Mouse (Mus musculus): ENCODE results near the gene Chd8. TPM values are rescaled to one million over a fixed set of nuclear protein-coding genes. Genes with fewer than 3 reads are reported as not detected.

The Chd8 gene
- total and polyA plus RNA-seq, 3 experiments = 17.3 to 96.8 (median 49.2) TPM

DNA sequence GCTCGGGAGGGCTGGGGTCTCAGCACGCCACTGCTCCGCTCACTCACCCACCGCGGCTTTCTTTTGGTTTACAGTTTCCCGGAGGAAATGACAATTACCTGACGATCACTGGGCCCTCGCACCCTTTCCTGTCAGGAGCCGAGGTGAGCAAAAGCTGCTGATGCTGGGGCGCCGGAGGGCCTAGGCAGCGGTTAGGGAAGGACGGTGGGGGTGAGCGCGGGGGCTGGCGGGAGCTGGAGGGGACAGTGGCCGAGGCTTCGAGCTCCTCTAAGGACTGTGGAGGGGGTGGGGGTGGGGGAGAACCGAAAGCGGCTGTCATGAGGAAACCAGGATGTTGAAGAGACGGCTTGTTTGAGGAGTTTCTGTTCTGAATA is 22.2 kb upstream of the Chd8 start:
- peak overlapping the region; percentile 96; the same call in 1 of the 2 replicates for H3K4me2 ChIP-seq (ENCODE audit: insufficient read depth, low read depth, poor library complexity, severe bottlenecking)
- peaks cover 51% of the 10 kb centered on the region for H3K79me2 ChIP-seq (replicated peaks; ENCODE audit: control insufficient read depth, extremely low read depth, insufficient read depth, poor library complexity, severe bottlenecking)
- in situ Hi-C loops (cut with MboI; ENCODE audit: low pct_ligation_motif_present, low pct_unique_long_range_greater_than_20kb, low sequenced_read_pairs) = no loop called here
- no peaks in the 10 kb centered on the region for H3K9me3 ChIP-seq (replicated peaks; ENCODE audit: low read length)
- peak; percentile 37 for DNase-seq (ENCODE audit: extremely low read depth)
- H3K4me3 ChIP-seq (replicated peaks in 1 of 3; ENCODE audit: low read depth in 2 of 3, low read length in 2 of 3, poor library complexity in 1 of 3) = peak overlapping the region; percentile 68 to 96 (median 77)
- peak overlapping the region; percentile 87 for H3K9ac ChIP-seq (ENCODE audit: insufficient read depth, low read depth)
- H3K4me1 ChIP-seq (ENCODE audit: control insufficient read depth in 1 of 2, insufficient read depth in 2 of 2) = peaks cover 4 to 22% of the 10 kb centered on the region in 2 experiments; a peak in 3 of 4 replicates
- peak overlapping the region; percentile 59 for H3K27ac ChIP-seq (ENCODE audit: insufficient read depth, low read depth)
- dilution Hi-C loops (cut with MboI; ENCODE audit: extremely low pct_ligation_motif_present, extremely low pct_unique_long_range_greater_than_20kb, low sequenced_read_pairs) = no loop called here
- no peaks in the 10 kb centered on the region for H3K27me3 ChIP-seq (replicated peaks)
- H3K36me3 ChIP-seq (replicated peaks in 1 of 2; ENCODE audit: control insufficient read depth in 1 of 2, insufficient read depth in 1 of 2, low read length in 1 of 2) = peaks cover 17 to 41% of the 10 kb centered on the region in 2 experiments
- TF ChIP-seq ZMIZ1 (IDR thresholded peaks at IDR 0.05; ENCODE audit: low read depth, low read length) (no peak), E2F4 (IDR thresholded peaks at IDR 0.05; ENCODE audit: insufficient replicate concordance, low read depth, low read length) (no peak), ZNF384 (IDR thresholded peaks at IDR 0.05; ENCODE audit: low read depth, low read length) (no peak), MAX (IDR thresholded peaks at IDR 0.05; ENCODE audit: low read length) (peak; percentile 25; the same call in 1 of the 2 replicates), NRF1 (IDR thresholded peaks at IDR 0.05; ENCODE audit: low read depth, low read length) (no peak), CHD2 (IDR thresholded peaks at IDR 0.05; ENCODE audit: low read length) (peak; percentile 42; the same call in 1 of the 2 replicates)

DNA sequence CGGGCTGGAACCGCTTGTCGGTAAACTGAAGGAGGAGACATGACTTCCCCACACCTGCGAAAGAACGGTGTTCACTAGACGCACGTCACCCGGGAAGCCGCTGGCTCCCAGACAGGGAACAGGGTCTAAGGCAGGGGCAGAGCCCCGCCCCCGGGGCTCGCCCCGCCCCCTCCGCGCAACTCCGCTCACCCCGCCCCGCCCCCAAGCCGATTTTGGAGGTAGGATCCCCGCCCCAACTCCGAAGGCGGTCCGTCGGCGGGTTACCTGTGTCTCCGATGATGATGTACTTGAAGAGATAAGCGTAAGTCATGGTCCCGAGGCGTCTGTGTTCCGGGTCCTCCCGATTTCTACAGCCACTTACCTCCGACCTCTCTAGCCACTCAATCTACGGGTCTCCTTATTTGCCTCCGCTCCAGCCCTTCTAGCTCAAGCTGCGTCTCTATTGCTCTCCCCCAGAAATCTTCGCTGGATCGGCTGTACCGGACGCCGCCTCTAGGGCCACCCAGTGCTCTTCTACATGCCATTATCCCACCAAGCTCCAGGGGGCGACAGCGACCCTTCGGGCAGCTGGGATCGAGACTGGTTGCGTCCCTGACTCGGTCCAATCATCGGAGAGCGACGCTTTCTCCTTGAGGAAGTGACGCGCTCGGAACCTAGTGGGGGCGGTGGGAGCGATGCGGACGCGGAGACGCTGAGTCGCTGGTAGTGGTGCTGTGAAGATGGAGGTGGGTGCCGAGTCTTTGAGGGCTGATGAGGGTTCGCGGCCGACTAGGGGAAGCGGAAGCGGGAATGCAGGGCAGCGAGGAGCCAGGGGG is 21.6 kb upstream of the Chd8 start, which contains the start of the genes Tox4 and Rab2b:
TSS of gene Tox4 (plus strand) at position 215 of the 815 bp plus-strand sequence.
TSS of gene Rab2b (minus strand) at position 614 of the 815 bp plus-strand sequence.
- H3K9ac ChIP-seq (ENCODE audit: insufficient read depth, low read depth) = peak within 1 kb of the TSS; percentile 87
- H3K4me3 ChIP-seq (replicated peaks in 1 of 3; ENCODE audit: low read depth in 2 of 3, low read length in 2 of 3, poor library complexity in 1 of 3) = peak within 1 kb of the TSS; percentile 77 to 96 (median 82)
- H3K4me2 ChIP-seq (ENCODE audit: insufficient read depth, low read depth, poor library complexity, severe bottlenecking) = peak within 1 kb of the TSS; percentile 96
- H3K4me1 ChIP-seq (ENCODE audit: control insufficient read depth in 1 of 2, insufficient read depth in 2 of 2) = peaks cover 4 to 22% of the 10 kb centered on the region in 2 experiments; a peak in 3 of 4 replicates
- peak; percentile 99 for DNase-seq (ENCODE audit: extremely low read depth)
- dilution Hi-C loops (cut with MboI; ENCODE audit: extremely low pct_ligation_motif_present, extremely low pct_unique_long_range_greater_than_20kb, low sequenced_read_pairs) (no loop called here), in situ Hi-C loops (cut with MboI; ENCODE audit: low pct_ligation_motif_present, low pct_unique_long_range_greater_than_20kb, low sequenced_read_pairs) (no loop called here)
- H3K27me3 ChIP-seq (replicated peaks) = no peaks in the 10 kb centered on the region
- peaks cover 45% of the 10 kb centered on the region for H3K79me2 ChIP-seq (replicated peaks; ENCODE audit: control insufficient read depth, extremely low read depth, insufficient read depth, poor library complexity, severe bottlenecking)
- H3K36me3 ChIP-seq (replicated peaks in 1 of 2; ENCODE audit: control insufficient read depth in 1 of 2, insufficient read depth in 1 of 2, low read length in 1 of 2) = peaks cover 16 to 41% of the 10 kb centered on the region in 2 experiments
- peak within 1 kb of the TSS; percentile 63 for H3K27ac ChIP-seq (ENCODE audit: insufficient read depth, low read depth)
- no peaks in the 10 kb centered on the region for H3K9me3 ChIP-seq (replicated peaks; ENCODE audit: low read length)
- TF ChIP-seq CHD1 (IDR thresholded peaks at IDR 0.05; ENCODE audit: low read depth, low read length) = no peak
- peak; percentile 41; the same call in 1 of the 2 replicates for TF ChIP-seq TBP (conservative IDR thresholded peaks at IDR 0.05; ENCODE audit: low read depth, low read length)
- TF ChIP-seq MEF2A (IDR thresholded peaks at IDR 0.05; ENCODE audit: borderline replicate concordance, low read depth, low read length) = peak; percentile 58; the same call in 1 of the 2 replicates
- TF ChIP-seq SIN3A (IDR thresholded peaks at IDR 0.05; ENCODE audit: low read length) = peak; percentile 73
- TF ChIP-seq CHD2 (IDR thresholded peaks at IDR 0.05; ENCODE audit: low read length) = 0 out of 2 replicates have a peak, but pooled peaks have one; percentile 20
- peak; percentile 85 for TF ChIP-seq MAZ (IDR thresholded peaks at IDR 0.05; ENCODE audit: low read depth, low read length)
- TF ChIP-seq E2F4 (IDR thresholded peaks at IDR 0.05; ENCODE audit: insufficient replicate concordance, low read depth, low read length) = no peak
- TF ChIP-seq ZNF384 (IDR thresholded peaks at IDR 0.05; ENCODE audit: low read depth, low read length) = no peak
- TF ChIP-seq RAD21 (IDR thresholded peaks at IDR 0.05; ENCODE audit: low read depth, low read length) = no peak; the same call in 1 of the 2 replicates
- TF ChIP-seq MYC (IDR thresholded peaks at IDR 0.05; ENCODE audit: low read depth, low read length) = no peak
- peak; percentile 65; the same call in 1 of the 2 replicates for TF ChIP-seq MXI1 (IDR thresholded peaks at IDR 0.05; ENCODE audit: low read depth, low read length)
- no peak for TF ChIP-seq BHLHE40 (IDR thresholded peaks at IDR 0.05; ENCODE audit: low read depth, low read length)
- no peak for TF ChIP-seq MAFK (IDR thresholded peaks at IDR 0.05; ENCODE audit: insufficient replicate concordance, low read length)
- TF ChIP-seq KAT2A (IDR thresholded peaks at IDR 0.05; ENCODE audit: insufficient replicate concordance, low read length) = peak; percentile 69; the same call in 1 of the 2 replicates
- no peak for TF ChIP-seq JUND (conservative IDR thresholded peaks at IDR 0.05; ENCODE audit: low read depth, low read length)
- 0 out of 2 replicates have a peak, but pooled peaks have one; percentile 11 for TF ChIP-seq POLR2AphosphoS2 (IDR thresholded peaks at IDR 0.05; ENCODE audit: low read depth, low read length)
- no peak for TF ChIP-seq ZKSCAN1 (IDR thresholded peaks at IDR 0.05; ENCODE audit: borderline replicate concordance, low read depth, low read length)
- TF ChIP-seq POLR2A (IDR thresholded peaks at IDR 0.05; ENCODE audit: low read depth, low read length) = peak; percentile 91
- TF ChIP-seq HCFC1 (IDR thresholded peaks at IDR 0.05; ENCODE audit: low read depth, low read length) = peak; percentile 91
- TF ChIP-seq ETS1 (conservative IDR thresholded peaks at IDR 0.05; ENCODE audit: low read depth, low read length) = no peak
- no peak for TF ChIP-seq EP300 (IDR thresholded peaks at IDR 0.05; ENCODE audit: low read length)
- TF ChIP-seq SMC3 (IDR thresholded peaks at IDR 0.05; ENCODE audit: low read depth, low read length) = 0 out of 2 replicates have a peak, but pooled peaks have one; percentile 7
- TF ChIP-seq ZMIZ1 (IDR thresholded peaks at IDR 0.05; ENCODE audit: low read depth, low read length) = peak; percentile 65; the same call in 1 of the 2 replicates
- no peak for TF ChIP-seq USF1 (IDR thresholded peaks at IDR 0.05; ENCODE audit: low read depth, low read length)
- peak; percentile 63 for TF ChIP-seq IRF4 (IDR thresholded peaks at IDR 0.05; ENCODE audit: low read depth, low read length)
- peak; percentile 63 to 100 for TF ChIP-seq CTCF (conservative IDR thresholded peaks at IDR 0.05 in 1 of 2, IDR thresholded peaks at IDR 0.05 in 1 of 2; ENCODE audit: low read depth in 2 of 2, low read length in 2 of 2)
- TF ChIP-seq NRF1 (IDR thresholded peaks at IDR 0.05; ENCODE audit: low read depth, low read length) = no peak
- TF ChIP-seq TCF12 (IDR thresholded peaks at IDR 0.05; ENCODE audit: low read depth, low read length) = peak; percentile 85
- TF ChIP-seq MAX (IDR thresholded peaks at IDR 0.05; ENCODE audit: low read length) = no peak

Measured in CH12.LX (cell line).